Mouse (Mus musculus) E14TG2a.4 (cell line): ENCODE measurements around the gene Plekhh1.

Source experiments
- CTCF ChIP-seq: conservative IDR thresholded peaks from 2 replicates; pipeline ENCODE4 v1.5.1; 2014; ENCODE audit warnings: low read length
- NANOG ChIP-seq: IDR thresholded peaks from 2 replicates; pipeline ENCODE4 v1.6.1; 2014; ENCODE audit warnings: borderline replicate concordance, low read length, mixed read lengths

DNA sequence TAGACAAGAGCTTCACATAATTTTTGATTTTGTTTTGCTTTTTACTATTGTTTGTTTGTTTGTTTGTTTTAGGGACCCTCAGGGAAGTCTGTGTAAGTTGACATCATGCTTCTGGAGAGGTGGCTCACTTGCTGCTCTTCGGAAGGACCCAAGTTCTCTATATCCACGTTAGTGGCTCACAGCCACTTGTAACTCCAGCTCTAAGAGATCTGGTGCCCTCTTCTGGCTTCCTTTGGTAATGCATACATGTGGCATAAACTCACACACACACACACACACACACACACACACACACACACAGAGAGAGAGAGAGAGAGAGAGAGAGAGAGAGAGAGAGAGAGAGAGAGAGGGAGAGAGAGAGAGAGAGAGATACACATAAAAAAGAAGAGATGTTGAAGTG is 75.6 kb downstream of the Plekhh1 start:
- TF ChIP-seq CTCF (no peak; the same call in 1 of the 2 replicates), NANOG (no peak)
